ENCODE assay signal across 11 mouse cellular contexts in the genomic region with DNA sequence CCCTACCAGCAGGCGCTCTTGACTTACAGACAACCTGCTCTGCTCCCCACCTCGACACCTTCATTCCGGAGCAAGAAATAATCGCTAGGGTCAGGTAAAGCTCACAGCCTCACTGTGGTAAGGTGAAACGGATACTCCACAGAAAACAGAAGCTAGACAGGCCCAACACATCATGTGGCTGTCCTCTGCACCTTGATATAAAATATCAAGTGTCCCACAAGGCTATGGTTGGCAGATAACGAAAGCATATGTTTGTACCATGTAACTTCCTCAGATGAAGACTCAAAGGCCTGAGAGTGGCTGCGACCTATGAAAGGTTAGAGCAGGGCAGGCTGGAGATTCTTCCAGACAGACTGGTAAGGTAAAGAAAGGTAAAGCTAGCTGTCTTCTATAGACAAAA. TPM values are rescaled to one million over a fixed set of nuclear protein-coding genes. Genes with fewer than 3 reads are reported as not detected.
DNase-seq lines count a peak whose midpoint lies in the region; ATAC-seq and TF ChIP-seq lines count a peak whose summit lies in the region.
"Had no signal": no experiment of that assay in that cellular context is flagged by ENCODE, and none has a peak within 500 bp of the region (broad histone marks: within the 10 kb centered on the region; RNA-seq: fewer than 3 reads in every experiment).

No protein-coding gene starts in this region.

- peaks cover 2% of the 10 kb centered on the region; the same call in 1 of the 2 replicates for H3K36me3 ChIP-seq in spleen, adult 2 months (ENCODE audit: control insufficient read depth, insufficient read depth, low read length)
- H3K36me3 ChIP-seq in forebrain, embryonic 16.5 days (ENCODE audit: control insufficient read depth, insufficient read depth), result no peaks in the 10 kb centered on the region
- peaks cover 28% of the 10 kb centered on the region for H3K36me3 ChIP-seq in liver, embryonic 13.5 days

- no peak for ATAC-seq in forebrain, embryonic 16.5 days
- ATAC-seq in liver, embryonic 13.5 days (ENCODE audit: low read depth), result peak; percentile 30
- ATAC-seq: Patski had no signal

- H3K4me1 ChIP-seq in spleen, adult 2 months (ENCODE audit: control insufficient read depth, insufficient read depth, insufficient read length), result 0 out of 2 replicates have a peak, but pooled peaks cover 2% of the 10 kb centered on the region
- H3K4me1 ChIP-seq in forebrain, embryonic 16.5 days (replicated peaks; ENCODE audit: control insufficient read depth, insufficient read depth, low read length), result peaks cover 18% of the 10 kb centered on the region
- H3K4me1 ChIP-seq in liver, embryonic 13.5 days (replicated peaks), result peaks cover 87% of the 10 kb centered on the region

- 84% methylated on average over 7 of the region's 7 CpGs for WGBS in spleen, adult 2 months
- WGBS in forebrain, embryonic 16.5 days, result 88% methylated on average over 7 of the region's 7 CpGs
- 51% methylated on average over 7 of the region's 7 CpGs for WGBS in liver, embryonic 13.5 days (ENCODE audit: insufficient replicate concordance)

- no peak for TF ChIP-seq CTCF in spleen, adult 2 months (IDR thresholded peaks at IDR 0.05; ENCODE audit: extremely low read depth, insufficient read depth, insufficient read length, insufficient replicate concordance)

- no peaks in the 10 kb centered on the region for H3K9me3 ChIP-seq in forebrain, embryonic 16.5 days (ENCODE audit: control insufficient read depth, low read length)
- no peaks in the 10 kb centered on the region for H3K9me3 ChIP-seq in liver, embryonic 13.5 days (replicated peaks)

- DNase-seq in spleen, adult 2 months (ENCODE audit: low read depth in 1 of 2, low spot score in 2 of 2), result no peak
- no peak for DNase-seq in spleen, postnatal 4 days (ENCODE audit: low spot score in 2 of 2)
- no peak for DNase-seq in liver, embryonic 13.5 days
- no peak for DNase-seq in layer of hippocampus, adult 18-20 months (ENCODE audit: low spot score in 2 of 2)
- DNase-seq in cerebellum, adult 9-10 months, result no peak
- no peak for DNase-seq in right cerebral cortex, postnatal 10 days (ENCODE audit: low spot score in 2 of 2)
- no peak for DNase-seq in layer of hippocampus, adult 11-12 months (ENCODE audit: low spot score)
- DNase-seq: cerebellum, adult 9-11 months; gastrocnemius, postnatal 36 days had no signal

- H3K27me3 ChIP-seq in spleen, adult 2 months (ENCODE audit: control insufficient read depth, insufficient read depth, low read length), result no peaks in the 10 kb centered on the region
- no peaks in the 10 kb centered on the region; the same call in 1 of the 2 replicates for H3K27me3 ChIP-seq in forebrain, embryonic 16.5 days (replicated peaks; ENCODE audit: control insufficient read depth, insufficient read depth, low read length)
- H3K27me3 ChIP-seq in liver, embryonic 13.5 days, result no peaks in the 10 kb centered on the region

- TF ChIP-seq POLR2A in spleen, adult 2 months (IDR thresholded peaks at IDR 0.05; ENCODE audit: low read depth, low read length), result no peak

- 0 out of 2 replicates have a peak overlapping the region, but pooled peaks have one; percentile 87 for H3K4me2 ChIP-seq in forebrain, embryonic 16.5 days (ENCODE audit: low read length)
- H3K4me2 ChIP-seq in liver, embryonic 13.5 days, result peak overlapping the region; percentile 86

- 0 out of 2 replicates have a peak overlapping the region, but pooled peaks have one; percentile 4 for H3K4me3 ChIP-seq in spleen, adult 2 months (ENCODE audit: extremely low read depth, insufficient read depth, insufficient read length)
- no peak overlapping the region for H3K4me3 ChIP-seq in forebrain, embryonic 16.5 days (replicated peaks; ENCODE audit: low read length)
- peak overlapping the region; percentile 98 for H3K4me3 ChIP-seq in liver, embryonic 13.5 days (replicated peaks)

- no peak overlapping the region for H3K9ac ChIP-seq in forebrain, embryonic 16.5 days (replicated peaks; ENCODE audit: low read depth, low read length)
- peak overlapping the region; percentile 95 for H3K9ac ChIP-seq in liver, embryonic 13.5 days

- no peak overlapping the region for H3K27ac ChIP-seq in spleen, adult 2 months (ENCODE audit: insufficient read depth, low read length)
- H3K27ac ChIP-seq in forebrain, embryonic 16.5 days (ENCODE audit: low read length), result no peak overlapping the region
- peak overlapping the region; percentile 95 for H3K27ac ChIP-seq in liver, embryonic 13.5 days

RNA-seq across cellular contexts. Expression of gene Psmf1, which starts 4.5 kb away (rescaled TPM):
- polyA plus RNA-seq in spleen, adult 2 months (2012; rRNA removed), result 39.5 and 43.2 TPM in 2 replicates
- 56.7 and 57.3 TPM in 2 replicates for polyA plus RNA-seq in forebrain, embryonic 16.5 days (2015; fragmentation: Nextera tagmentation; extraction: Ambion mirVana)
- 49.1 and 51.6 TPM in 2 replicates for polyA plus RNA-seq in liver, embryonic 13.5 days (2015; fragmentation: Nextera tagmentation; extraction: Ambion mirVana)
- 10 to 100 TPM; 33.2 to 35.1 TPM for total RNA-seq in layer of hippocampus, adult 18-20 months (2021)

RNA-seq across cellular contexts. Expression of gene Tmem74b, which starts 37.7 kb away (rescaled TPM):
- polyA plus RNA-seq in spleen, adult 2 months (2012; rRNA removed), result 0.06 and 0.11 TPM in 2 replicates
- 22.2 and 26.6 TPM in 2 replicates for polyA plus RNA-seq in forebrain, embryonic 16.5 days (2015; fragmentation: Nextera tagmentation; extraction: Ambion mirVana)
- 0.07 TPM in 2 replicates for polyA plus RNA-seq in liver, embryonic 13.5 days (2015; fragmentation: Nextera tagmentation; extraction: Ambion mirVana)
- total RNA-seq in layer of hippocampus, adult 18-20 months (2021), result 1 to 10 TPM; 4.5 to 4.6 TPM

Comparison
In these comparisons a context has a peak if more than half of its experiments do, and no peak if none do; other contexts are left out.
1. RNA of gene Tmem74b, which starts 37.7 kb away (polyA plus RNA-seq): 22.2 to 26.6 TPM in forebrain, embryonic 16.5 days; 0.06 to 0.11 TPM in spleen, adult 2 months and 0.07 TPM in liver, embryonic 13.5 days; every median in the first group is over 10 times any median in the second.